Mouse (Mus musculus): Measurements from ENCODE around the gene Atp2b4.

Gene Atp2b4

GRCm38 (mm10) chr1:133798821-133799415, 1.9 kb downstream of the Atp2b4 start:
- DNase-seq (ENCODE audit: low spot score in 2 of 2): no peak

- peak; percentile 43 to 51 for DNase-seq (ENCODE audit: low spot score in 2 of 2)
Observed at GRCm38 (mm10) chr1:133797979-133798820, 2.6 kb downstream of the Atp2b4 start.

GRCm38 (mm10) chr1:133797327-133797978, 3.4 kb downstream of the Atp2b4 start:
- peak in 1 of 2 experiments; percentile 33 for DNase-seq (ENCODE audit: low spot score in 2 of 2)

GRCm38 (mm10) chr1:133793646-133794045, 7.2 kb downstream of the Atp2b4 start:
- DNase-seq (ENCODE audit: low spot score in 2 of 2): no peak

GRCm38 (mm10) chr1:133790011-133790410, 10.8 kb downstream of the Atp2b4 start:
- DNase-seq (ENCODE audit: low spot score in 2 of 2): no peak

- no peak for DNase-seq (ENCODE audit: low spot score in 2 of 2)
Observed at GRCm38 (mm10) chr1:133788864-133789263, 12.0 kb downstream of the Atp2b4 start.

- no peak for DNase-seq (ENCODE audit: low spot score in 2 of 2)
Observed at GRCm38 (mm10) chr1:133787500-133788210, 13.2 kb downstream of the Atp2b4 start.

- no peak for DNase-seq (ENCODE audit: low spot score in 2 of 2)
Observed at GRCm38 (mm10) chr1:133784621-133785020, 16.2 kb downstream of the Atp2b4 start.

- no peak for DNase-seq (ENCODE audit: low spot score in 2 of 2)
Observed at GRCm38 (mm10) chr1:133781531-133781930, 19.3 kb downstream of the Atp2b4 start.

- DNase-seq (ENCODE audit: low spot score in 2 of 2): no peak
Observed at GRCm38 (mm10) chr1:133779043-133779442, 21.8 kb downstream of the Atp2b4 start.

- no peak for DNase-seq (ENCODE audit: low spot score in 2 of 2)
Observed at GRCm38 (mm10) chr1:133777651-133778231, 23.1 kb downstream of the Atp2b4 start.

- no peak for DNase-seq (ENCODE audit: low spot score in 2 of 2)
Observed at GRCm38 (mm10) chr1:133772553-133772952, 28.3 kb downstream of the Atp2b4 start.

- DNase-seq (ENCODE audit: low spot score in 2 of 2): no peak
Observed at GRCm38 (mm10) chr1:133771831-133772399, 28.9 kb downstream of the Atp2b4 start.

GRCm38 (mm10) chr1:133767994-133768393, 32.8 kb downstream of the Atp2b4 start:
- DNase-seq (ENCODE audit: low spot score in 2 of 2): no peak

GRCm38 (mm10) chr1:133766901-133767529, 33.8 kb downstream of the Atp2b4 start:
- DNase-seq (ENCODE audit: low spot score in 2 of 2): no peak

- DNase-seq (ENCODE audit: low spot score in 2 of 2): no peak
Observed at GRCm38 (mm10) chr1:133765376-133765775, 35.5 kb downstream of the Atp2b4 start.

GRCm38 (mm10) chr1:133762946-133763422, 37.9 kb downstream of the Atp2b4 start:
- no peak for DNase-seq (ENCODE audit: low spot score in 2 of 2)

GRCm38 (mm10) chr1:133761278-133761677, 39.6 kb downstream of the Atp2b4 start:
- no peak for DNase-seq (ENCODE audit: low spot score in 2 of 2)

- peak; percentile 12 to 17 for DNase-seq (ENCODE audit: low spot score in 2 of 2)
Observed at GRCm38 (mm10) chr1:133754317-133754868, 46.4 kb downstream of the Atp2b4 start.

GRCm38 (mm10) chr1:133753325-133753724, 47.5 kb downstream of the Atp2b4 start:
- DNase-seq (ENCODE audit: low spot score in 2 of 2): no peak

All from spleen, postnatal 36 days (tissue).